Mouse (Mus musculus): ENCODE data around the gene Hist1h1e.
"Not testable (repeated sequence)": the region's sequence is repeated elsewhere in the genome, so short reads cannot be mapped to it uniquely, and the experiment has no call there.

Gene Hist1h1e

DNA sequence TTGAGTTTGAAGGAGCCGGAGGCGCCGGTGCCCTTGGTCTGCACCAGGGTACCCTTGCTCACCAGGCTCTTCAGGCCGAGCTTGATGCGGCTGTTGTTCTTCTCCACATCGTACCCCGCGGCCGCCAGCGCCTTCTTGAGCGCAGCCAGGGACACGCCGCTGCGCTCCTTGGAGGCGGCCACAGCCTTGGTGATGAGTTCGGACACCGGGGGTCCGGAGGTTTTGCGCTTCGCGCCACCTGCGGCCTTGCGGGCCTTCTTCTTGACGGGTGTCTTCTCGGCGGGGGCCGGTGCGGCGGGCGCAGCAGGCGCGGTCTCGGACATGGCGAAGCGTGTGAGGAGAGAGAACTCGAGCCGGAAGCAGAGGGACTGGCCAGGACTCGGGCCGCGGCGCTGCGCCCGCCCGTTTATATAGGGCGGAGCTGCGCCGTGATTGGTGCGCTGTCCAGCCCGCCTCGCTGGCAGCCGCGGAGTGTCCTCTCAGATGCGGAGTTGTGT, at the start of gene Hist1h1e:
Gene Hist1h1e, minus strand, starts transcription at position 384 of the 497 bp plus-strand sequence.
- peak; percentile 91 for DNase-seq

DNA sequence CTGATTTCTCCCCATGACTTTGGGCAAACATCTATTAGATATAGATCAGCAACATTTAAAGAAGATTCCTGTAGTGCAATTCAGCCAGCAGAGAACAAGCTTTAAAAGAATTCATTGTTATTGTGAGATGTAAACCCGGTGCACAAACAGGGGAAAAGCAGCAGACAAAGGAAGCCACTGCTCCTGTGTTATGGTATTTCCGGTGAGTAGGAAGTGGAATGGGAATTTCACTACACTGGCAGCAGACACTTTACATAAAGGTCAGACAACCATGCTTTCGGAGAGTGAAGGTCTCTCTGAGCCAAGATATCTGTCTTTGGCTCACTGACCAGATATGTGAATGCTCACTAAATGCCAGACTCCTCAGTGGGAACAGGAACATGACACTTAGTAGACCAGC, 40.2 kb upstream of the Hist1h1e start:
- DNase-seq: no peak

DNA sequence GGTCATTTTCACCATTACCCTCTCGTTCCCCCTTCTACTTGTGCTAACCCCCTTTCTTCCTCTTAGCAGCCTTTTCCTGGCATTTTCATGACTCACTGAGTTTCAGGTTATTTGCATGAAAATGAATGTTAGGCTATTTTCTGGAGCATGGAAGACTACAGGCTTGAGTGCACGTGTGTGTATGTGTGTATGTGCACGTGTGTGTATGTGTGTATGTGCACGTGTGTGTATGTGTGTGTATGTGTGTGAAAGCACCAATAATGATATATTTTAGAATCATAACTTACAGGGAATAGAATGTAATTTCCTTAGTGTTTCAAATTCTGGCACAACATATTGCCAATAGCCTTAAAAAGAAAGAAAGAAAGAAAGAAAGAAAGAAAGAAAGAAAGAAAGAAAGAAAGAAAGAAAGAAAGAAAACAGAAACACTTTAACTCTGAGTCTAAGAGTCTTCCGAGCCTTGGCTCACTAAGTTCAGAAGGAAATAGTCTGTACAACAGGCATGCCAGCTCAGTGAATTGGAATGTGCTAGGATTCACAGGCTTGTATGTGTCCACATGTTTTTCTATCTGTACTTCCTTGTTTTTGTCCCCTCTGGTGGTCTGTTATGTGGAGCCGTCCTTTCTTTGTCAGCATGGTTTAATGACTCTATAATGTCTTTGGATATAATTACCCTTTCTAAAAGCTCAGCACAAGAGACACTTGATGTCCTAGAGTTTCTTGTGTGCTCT, 37.4 kb upstream of the Hist1h1e start:
- DNase-seq: no peak

DNA sequence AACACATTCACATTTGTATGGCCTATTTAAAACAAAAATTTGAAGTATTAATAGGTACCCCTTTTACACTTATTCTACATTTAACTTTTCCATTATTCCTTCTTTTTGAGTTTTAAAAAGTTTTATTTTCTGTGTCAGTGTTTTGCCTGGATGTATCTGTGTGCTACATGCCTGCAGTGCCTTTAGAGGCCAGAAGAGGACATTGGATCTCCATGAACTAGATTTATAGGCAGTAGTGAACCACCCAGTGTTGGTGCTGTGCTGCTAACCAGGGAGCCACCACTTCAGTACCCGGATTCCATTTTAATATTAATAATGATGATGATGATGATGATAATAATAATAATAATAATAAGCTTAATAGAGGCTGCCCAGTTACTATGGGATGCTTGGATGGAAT, 8.3 kb upstream of the Hist1h1e start:
- peak; percentile 18 for DNase-seq

DNA sequence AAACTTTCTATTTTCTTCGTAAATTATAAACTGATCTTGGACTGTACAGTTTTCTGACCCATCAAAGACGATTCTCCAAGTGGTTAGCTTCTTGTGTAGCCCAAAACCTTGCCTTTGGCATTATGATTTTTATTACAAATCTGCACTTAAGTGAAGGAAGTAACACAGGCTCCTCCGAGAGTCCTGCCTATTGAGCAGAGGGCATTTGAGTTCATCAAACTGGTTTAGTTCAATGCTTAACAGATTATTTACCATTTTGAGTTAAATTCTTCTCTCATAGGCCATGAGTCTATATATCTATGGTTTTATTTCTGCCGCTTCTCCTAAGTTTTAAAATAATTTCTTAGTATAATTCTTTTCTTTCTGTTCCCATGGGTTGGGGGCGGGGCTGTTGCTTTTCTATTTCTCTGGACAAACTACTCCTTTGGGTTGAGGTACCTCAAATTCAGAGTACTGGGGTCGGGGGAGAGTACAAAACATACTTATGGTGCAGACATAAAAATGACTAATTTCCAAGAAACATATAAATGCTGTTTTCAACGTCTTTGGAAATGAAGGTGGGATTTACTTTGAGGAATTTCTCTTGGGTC, 598 bp upstream of the Hist1h1e start:
- DNase-seq: peak; percentile 40

DNA sequence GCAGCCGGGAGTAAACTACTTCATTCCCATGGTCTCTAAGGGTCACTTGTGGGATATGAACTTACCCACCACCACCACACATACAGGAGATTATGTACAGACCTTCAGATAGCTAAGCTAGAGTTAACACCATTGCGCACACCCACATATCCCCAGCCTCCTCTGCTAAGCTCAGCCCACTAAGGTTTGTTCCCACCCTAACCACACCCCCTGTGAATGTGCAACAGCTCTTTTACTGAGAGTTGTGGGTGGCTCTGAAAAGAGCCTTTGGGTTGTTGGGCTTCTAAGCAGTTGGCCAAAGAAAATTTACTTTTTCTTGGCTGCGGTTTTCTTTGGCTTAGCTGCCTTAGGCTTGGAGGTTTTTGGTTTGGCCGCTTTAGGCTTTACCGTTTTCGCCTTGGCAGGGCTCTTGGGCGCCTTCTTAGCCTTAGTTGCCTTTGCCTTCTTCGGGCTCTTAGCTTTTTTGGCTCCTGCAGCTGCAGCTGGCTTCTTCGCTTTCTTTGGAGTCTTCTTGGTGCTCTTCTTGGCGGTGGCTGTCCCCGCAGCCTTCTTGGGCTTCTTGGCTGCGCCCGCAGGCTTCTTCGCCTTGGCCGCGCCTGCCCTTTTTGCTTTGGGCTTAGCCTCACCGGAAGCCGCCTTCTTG, 705 bp downstream of the Hist1h1e start:
- peak; percentile 77 for DNase-seq

DNA sequence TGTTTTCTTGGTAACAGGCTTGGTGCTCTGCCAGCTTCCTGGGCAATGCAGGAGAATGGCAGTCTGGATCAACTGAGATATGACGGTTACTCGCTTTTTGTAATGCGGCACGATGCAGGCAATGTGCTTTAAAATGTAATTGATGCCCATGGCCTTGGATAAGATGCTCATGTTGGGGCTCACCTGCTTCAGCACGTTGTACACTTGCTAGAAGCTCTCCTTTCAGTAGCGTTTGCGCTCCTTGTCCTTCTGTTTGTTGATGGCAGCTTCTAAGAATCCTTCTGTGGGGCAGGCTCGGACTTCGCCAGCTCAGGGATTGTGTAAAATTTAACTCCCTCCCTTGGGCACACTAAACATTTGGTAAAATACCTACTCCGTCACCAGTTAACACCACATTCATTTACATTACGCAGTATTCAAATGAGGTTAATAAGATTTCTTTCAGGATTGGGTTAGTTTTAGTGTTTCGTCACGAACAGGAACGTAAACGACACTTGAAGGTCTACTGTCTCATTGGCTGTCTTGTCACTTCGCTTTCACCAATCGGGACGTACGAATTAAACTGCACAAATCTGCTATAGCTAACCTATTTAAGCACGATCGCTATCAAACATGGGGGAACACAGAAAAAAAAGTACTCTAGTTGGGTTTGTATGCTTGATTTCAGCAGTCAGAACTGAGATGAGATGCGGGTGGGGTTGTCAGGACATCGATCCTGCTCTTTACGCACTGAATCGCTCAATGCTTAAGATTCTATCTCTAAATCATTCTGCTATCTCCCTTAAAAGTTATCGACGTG, 1.4 kb downstream of the Hist1h1e start, which contains the start of gene Hist1h2be:
Gene Hist1h2be, minus strand, starts transcription at position 392 of the 799 bp plus-strand sequence.
- DNase-seq: peak; percentile 65

DNA sequence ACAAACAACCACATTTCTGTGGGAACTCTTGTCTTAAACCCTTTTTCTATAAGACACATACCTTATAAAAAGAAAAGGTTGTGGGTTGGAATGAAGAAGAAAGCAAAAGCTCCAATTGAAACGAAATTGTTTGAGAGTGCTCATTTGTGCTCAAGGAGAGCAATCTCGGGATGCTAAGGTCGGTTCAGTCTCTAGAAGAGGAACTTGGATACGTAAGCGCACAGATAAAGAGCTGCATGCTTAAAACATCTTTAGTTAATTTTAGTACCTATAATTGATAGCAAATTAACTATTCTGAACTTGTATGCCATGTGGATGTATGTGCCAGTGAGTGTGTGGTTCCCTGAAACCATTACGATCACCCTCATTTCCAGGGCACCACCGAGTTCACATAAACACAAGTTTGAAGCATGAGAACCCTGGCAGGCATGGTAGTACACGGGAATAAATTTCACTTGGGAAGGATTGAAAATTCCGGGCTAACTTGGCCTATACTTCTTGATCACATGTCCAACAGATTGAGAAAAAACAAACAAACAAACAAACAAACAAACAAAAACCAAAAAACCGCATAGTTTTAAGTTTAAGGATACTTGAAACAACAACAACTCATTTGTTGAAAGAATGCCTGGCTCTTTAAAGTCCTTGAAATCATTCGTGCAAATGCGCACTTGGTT, 2.2 kb downstream of the Hist1h1e start:
- DNase-seq: no peak

DNA sequence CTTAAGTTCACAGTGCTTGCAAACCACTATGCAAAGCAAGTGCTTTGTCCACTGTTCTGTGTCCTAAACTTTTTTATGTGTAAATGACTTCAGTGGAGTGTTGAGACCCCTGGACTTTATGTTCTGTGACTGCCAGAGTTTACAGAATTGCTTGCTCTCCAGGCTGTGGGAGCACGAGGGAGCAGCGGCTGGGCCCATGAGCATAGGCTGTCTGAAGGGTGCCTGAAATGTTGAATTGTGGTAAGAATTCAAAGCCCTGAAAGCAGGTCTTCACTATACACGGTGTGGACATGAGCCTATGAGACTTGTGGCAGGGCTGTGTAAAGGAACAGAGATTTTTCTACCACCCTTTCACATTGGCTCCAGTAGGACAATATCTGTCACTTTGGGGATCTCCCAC, 10.7 kb downstream of the Hist1h1e start:
- no peak for DNase-seq

DNA sequence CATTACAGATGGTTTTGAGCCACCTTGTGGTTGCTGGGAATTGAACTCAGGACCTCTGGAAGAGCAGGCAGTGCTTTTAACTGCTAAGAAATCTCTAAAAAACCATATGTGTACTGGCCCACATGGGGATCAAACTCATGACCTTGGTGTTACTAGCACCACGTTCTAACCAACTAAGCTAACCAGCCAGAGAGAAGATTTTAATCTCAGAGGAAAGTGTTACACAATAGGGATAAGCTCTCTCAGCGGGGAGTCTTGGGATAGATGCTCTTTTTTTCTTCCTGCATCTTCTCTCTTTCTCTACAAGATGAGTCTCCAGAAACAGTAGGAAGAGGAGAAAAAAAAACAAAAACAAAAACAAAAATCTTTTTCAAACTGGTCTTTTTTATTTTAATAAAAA, 12.0 kb downstream of the Hist1h1e start:
- DNase-seq: no peak

DNA sequence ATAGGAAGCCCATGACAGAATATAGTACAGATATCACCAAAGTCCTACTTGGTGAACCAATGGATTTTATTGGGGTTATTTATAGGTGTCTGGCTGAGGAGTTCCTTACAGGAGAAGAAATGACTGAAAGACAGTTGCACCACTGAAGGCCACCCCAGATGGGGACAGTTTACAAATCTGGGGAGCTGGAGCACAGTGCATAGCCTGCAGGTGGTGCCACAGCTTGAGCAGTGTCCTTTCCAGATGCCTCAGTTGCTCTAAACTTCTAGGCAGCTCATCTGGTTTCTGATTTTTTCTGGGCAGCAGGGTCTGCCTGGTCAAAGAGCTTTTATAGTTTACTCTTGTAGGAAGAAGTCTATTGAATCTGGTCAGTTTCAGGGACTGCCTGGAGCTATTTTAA, 12.5 kb downstream of the Hist1h1e start:
- no peak for DNase-seq

DNA sequence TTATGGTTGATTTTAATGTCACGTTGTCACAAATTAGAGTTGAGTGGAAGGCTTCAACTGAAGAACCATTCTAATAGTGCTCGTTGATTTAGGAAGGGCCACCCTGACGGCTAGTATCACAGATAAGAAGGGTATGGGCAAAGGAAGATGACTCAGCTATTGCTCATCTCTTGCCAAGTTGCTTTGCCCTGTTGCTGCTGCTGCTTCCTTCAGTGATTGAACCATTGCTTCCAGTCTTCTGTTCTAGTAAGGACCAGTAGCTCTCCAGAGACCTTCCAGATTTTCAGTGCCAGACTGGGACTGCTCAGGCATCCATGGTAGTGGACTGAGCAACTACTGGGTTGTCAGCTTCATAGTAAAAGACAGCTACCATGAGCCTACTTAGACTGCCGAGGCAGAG, 13.1 kb downstream of the Hist1h1e start:
- DNase-seq: no peak

DNA sequence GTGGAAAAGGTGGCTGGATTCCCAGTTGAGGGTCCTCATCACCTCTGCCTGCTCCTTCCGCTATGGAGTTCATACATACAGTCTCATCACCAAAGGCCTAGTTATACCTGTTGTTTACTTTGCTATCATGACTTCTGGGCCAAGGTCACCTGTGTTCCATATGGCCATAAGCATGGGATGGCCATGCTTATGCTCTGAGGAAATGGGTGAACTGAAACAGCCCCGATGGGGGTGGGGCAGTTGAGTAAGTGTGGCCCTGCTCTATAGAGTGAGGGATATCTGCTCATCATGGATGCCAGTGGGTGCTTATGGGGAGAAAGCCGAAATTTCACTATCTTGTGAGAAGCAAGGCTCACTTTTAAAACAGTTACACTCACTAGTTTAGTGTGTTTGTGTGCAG, 17.3 kb downstream of the Hist1h1e start:
- no peak for DNase-seq

DNA sequence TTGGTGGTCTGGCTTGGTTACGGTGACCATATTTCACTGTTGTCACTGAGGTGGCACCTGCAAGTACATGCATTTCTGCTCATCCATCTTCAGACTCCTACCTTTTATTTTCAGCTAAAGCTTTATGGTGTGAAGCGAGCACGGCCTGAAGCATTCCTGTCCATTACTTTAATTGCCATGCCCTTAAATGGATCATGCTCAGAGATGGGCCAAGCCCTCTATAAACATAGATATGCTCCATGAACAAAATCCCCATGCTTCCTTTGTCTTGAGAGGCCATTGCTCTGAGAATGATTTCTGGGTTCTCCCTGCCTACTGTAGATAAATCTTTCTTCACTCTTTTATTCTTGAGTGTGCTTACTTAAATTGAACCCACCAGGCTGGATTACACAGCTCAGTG, 17.9 kb downstream of the Hist1h1e start:
- no peak for DNase-seq

DNA sequence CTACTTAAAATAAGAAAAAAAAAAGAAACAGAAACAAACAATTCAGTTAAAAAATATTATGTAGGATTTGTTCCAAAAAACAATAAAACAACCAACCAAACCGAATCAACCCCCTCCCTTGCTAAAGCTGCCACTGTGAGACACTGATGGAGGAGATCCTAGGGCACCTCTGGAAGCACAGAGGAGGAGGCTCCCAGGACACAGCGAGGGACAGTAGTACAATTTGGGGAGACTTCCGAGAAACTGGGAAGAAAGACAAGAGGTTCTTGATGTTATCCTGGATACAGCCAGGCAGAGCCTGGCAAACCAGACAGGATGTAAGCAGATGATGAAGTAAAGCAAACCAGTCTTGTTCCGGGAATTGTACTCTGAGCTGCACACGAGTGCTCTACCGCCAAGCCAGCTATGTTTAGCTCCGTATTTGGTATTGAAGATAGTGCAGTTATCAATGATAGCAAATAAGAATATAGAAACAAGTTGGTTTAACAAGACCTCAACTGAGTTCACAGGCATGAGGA, 19.1 kb downstream of the Hist1h1e start:
- no peak for DNase-seq

DNA sequence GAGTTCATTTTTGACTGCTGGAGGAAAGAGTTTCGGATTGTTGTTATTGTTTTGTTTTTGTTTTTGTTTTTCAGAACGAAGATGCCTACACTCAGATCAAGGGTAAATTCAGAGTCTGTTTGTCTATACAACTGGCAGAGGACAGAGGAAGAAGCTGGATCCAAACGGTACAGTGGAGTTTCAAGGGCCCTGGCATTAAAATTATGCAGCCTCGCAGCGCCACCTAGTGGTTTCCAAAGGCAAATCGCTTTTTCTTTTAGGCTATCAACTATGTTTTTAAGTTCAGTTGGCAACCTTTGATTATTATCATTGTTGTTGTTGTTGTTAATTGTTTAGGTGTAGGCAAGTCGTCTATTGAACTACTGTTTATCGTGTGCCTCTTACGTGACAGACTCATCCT, 24.4 kb downstream of the Hist1h1e start:
- peak; percentile 85 for DNase-seq

DNA sequence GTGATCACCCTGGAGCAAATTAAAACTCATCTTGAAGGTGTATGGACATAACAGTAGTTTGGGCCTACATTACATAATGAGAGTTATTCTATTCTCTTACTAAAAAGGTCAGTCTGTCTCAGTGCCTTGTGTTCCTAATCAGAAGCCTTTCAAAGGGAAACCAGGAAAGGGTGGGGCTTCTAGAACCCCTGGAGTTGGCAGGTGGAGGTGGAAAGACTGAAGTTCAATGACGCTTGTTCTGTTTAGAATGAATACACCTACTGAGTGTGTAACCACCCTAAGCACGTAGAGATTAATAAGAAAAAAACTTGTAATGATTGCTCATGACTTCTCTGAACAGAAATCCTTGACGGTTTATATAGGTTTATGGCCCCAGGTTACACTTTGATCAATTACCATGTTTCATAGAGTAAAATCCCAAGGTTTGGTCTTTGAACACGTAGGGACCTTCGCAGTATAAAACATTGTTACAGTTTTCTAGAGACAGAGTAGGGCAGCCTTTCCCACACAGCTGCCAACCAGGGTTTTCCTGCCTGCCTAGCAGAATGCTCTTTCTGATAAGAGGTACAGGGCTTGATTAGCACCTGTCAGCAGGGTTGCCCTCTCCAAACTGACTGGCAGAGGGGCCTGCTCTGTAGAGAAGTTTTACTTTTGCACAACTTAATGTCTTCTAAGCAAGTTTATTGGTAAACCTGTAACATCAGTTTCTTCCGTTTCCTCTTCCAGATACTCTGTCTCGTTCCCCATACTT, 26.6 kb downstream of the Hist1h1e start:
- DNase-seq: no peak

DNA sequence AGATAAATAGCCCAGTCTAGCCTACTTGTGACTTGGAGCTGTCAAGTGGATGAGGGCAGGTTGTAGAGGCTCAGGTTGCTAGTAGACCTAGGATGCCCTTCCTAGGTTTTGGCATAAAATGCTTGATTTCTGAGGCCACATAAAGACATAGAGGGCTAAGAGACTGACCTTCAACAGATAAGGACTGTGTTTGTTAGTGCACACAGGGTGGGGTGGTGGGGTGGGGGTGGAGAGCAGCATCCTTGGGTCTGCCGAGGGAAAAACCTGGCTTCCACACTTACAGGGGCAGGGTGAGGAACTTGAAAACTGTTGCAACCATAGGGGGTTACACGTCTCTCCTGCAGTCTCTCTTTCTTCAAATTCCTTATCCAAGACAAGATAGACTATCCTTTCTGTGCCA, 27.2 kb downstream of the Hist1h1e start:
- DNase-seq: no peak

DNA sequence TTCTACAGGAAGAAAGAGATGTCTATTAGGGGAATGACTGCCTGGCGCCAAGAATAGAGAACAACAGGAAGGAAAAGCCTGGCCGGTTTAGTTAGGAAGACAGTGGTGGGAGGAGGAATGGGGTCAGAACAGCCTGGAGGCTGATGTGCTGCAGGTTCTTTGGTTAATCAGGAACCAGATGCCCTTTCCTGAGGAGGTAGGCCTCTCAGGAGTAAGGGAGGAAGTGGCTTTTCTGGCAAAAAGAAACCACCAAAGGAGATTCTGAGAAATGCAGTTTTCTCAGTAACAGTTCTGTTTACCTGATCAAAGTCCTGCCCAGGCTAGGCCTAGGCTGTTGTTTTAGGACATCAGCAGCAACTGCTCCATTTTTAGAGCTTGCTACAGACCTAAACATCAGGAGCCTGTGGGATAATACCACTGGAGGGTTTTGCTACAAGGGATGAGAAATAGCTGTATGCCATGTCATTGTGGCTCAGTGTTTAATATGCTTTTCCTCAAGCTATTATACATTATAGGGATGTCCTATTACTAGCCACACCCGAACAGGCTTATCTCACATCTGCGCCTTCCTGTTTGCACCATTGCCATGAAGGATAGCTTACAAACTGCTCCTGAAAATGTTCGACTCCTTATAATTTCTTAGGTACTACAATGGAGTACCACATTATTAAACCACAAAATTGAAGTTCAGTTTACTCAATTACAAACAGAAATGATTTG, 29.1 kb downstream of the Hist1h1e start:
- peak; percentile 20 for DNase-seq

DNA sequence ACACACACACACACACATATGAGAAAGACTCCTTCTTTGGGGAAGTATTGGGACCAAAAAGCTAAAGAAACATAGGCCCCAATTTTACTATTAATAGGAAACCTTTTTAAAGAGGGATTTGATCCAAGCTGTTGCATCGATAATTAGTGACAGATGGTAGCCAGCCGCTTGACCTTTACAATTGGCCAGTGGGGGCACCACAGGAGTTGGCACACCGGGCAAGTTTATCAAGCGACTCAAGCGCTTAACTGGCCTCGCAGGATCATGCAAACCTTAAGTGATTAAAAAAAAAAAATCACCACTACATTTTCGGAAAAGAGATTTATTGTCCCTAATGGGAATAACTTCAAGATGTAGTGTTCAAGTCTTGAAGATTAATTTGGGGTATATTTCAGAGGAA, 29.7 kb downstream of the Hist1h1e start:
- DNase-seq: no peak

DNA sequence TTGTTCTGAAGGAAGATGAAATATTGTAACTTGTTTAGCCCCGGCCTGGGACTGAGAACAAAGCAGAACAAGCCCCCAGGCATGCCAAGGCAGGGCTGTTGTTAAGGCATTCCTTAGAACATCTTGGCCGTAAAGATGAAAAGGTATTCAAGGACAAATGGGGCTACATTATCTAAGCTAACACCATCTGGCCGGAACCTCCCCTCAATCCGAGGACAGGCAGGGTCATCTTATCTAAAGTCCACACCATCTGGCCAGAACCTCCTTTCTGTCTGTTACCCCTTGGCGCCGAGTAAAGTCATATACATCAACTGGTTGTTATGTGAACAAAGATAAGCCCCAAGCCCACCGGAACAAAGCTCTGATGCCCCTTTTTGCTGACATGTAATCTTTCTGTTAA, 30.5 kb downstream of the Hist1h1e start:
- DNase-seq: not testable (repeated sequence)
